In the genomic region with DNA sequence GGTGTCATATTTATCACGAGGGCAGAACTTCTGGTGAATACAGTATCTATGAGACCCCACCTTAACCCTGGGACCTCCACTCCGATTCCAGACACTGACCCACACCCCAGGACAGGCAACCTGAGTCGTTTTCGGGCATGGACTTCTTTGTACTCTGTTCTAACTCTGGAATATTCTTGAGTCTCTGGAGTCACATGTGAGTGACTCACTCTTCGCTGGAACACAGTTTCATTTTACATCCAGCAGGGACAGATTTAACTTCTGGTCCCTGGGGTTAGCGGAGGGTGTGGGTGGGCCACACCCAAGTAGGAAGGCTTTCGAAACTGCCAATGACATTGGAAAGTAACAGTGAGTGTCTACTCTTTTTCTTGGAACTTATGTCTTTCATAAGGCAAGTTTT, we compare ENCODE assay signal across 13 mouse cellular contexts. TPM values are rescaled to one million over a fixed set of nuclear protein-coding genes. Genes with fewer than 3 reads are reported as not detected.
DNase-seq lines count a peak whose midpoint lies in the region; ATAC-seq and TF ChIP-seq lines count a peak whose summit lies in the region.
"Had no signal": no experiment of that assay in that cellular context is flagged by ENCODE, and none has a peak within 500 bp of the region (broad histone marks: within the 10 kb centered on the region; RNA-seq: fewer than 3 reads in every experiment).

No protein-coding gene starts in this region.

- H3K27me3 ChIP-seq in heart, embryonic 10.5 days (ENCODE audit: insufficient read depth, poor library complexity, severe bottlenecking) = no peaks in the 10 kb centered on the region
- no peaks in the 10 kb centered on the region for H3K27me3 ChIP-seq in hindbrain, embryonic 11.5 days (ENCODE audit: control insufficient read depth, insufficient read depth, low read length)
- H3K27me3 ChIP-seq: hindbrain, embryonic 15.5 days had no signal

- no peak overlapping the region for H3K4me3 ChIP-seq in heart, embryonic 10.5 days
- H3K4me3 ChIP-seq in embryonic fibroblast, embryonic 13.5 days (ENCODE audit: insufficient read depth, low read length) = no peak overlapping the region
- no peak overlapping the region for H3K4me3 ChIP-seq in hindbrain, embryonic 11.5 days (ENCODE audit: low read depth, low read length)
- H3K4me3 ChIP-seq: erythroblast, embryonic 14.5 days; hindbrain, embryonic 15.5 days had no signal

- peak; percentile 64 to 79 for DNase-seq in heart, adult 18-20 months
- no peak for DNase-seq in heart, embryonic 10.5 days (ENCODE audit: low spot score)
- DNase-seq in ES-CJ7 (ENCODE audit: low read depth, low spot score) = peak; percentile 23
- no peak for DNase-seq in embryo, embryonic 9.5 days (ENCODE audit: extremely low spot score)
- DNase-seq in hindbrain, embryonic 11.5 days (ENCODE audit: low spot score) = no peak
- DNase-seq in layer of hippocampus, adult 11-12 months (ENCODE audit: low spot score) = no peak
- DNase-seq: cerebellum, adult 9-11 months; thymus, postnatal 25 days had no signal

- 75% methylated on average over 7 of the region's 7 CpGs for WGBS in heart, embryonic 10.5 days
- 86% methylated on average over 7 of the region's 7 CpGs for WGBS in hindbrain, embryonic 11.5 days

- H3K36me3 ChIP-seq in heart, embryonic 10.5 days = no peaks in the 10 kb centered on the region
- H3K36me3 ChIP-seq in hindbrain, embryonic 11.5 days (ENCODE audit: control insufficient read depth, insufficient read depth, low read length) = no peaks in the 10 kb centered on the region
- H3K36me3 ChIP-seq: G1E; hindbrain, embryonic 15.5 days had no signal

- TF ChIP-seq CTCF in embryonic fibroblast, embryonic 13.5 days (IDR thresholded peaks at IDR 0.05; ENCODE audit: borderline replicate concordance, insufficient read depth, low read length) = no peak

- H3K4me1 ChIP-seq in heart, embryonic 10.5 days = peaks cover 14% of the 10 kb centered on the region
- H3K4me1 ChIP-seq in embryonic fibroblast, embryonic 13.5 days (ENCODE audit: control insufficient read depth, insufficient read depth, low read length) = peaks cover 14% of the 10 kb centered on the region
- no peaks in the 10 kb centered on the region for H3K4me1 ChIP-seq in hindbrain, embryonic 11.5 days (replicated peaks; ENCODE audit: control insufficient read depth, insufficient read depth, low read length)
- H3K4me1 ChIP-seq: hindbrain, embryonic 15.5 days had no signal

- ATAC-seq in megakaryocyte, adult 5-6 weeks (ENCODE audit: poor library complexity, severe bottlenecking) = peak; percentile 78
- ATAC-seq in hindbrain, embryonic 11.5 days (ENCODE audit: low FRiP score) = no peak

- H3K4me2 ChIP-seq in hindbrain, embryonic 11.5 days (replicated peaks; ENCODE audit: low read depth, low read length) = no peak overlapping the region
- H3K4me2 ChIP-seq: hindbrain, embryonic 15.5 days had no signal

- no peak for TF ChIP-seq POLR2A in embryonic fibroblast, embryonic 13.5 days (IDR thresholded peaks at IDR 0.05; ENCODE audit: low read depth, low read length)

- no peak overlapping the region for H3K27ac ChIP-seq in heart, embryonic 10.5 days
- H3K27ac ChIP-seq in embryonic fibroblast, embryonic 13.5 days (ENCODE audit: insufficient read depth, low read length) = peak overlapping the region; percentile 90
- no peak overlapping the region for H3K27ac ChIP-seq in hindbrain, embryonic 11.5 days (ENCODE audit: low read depth, low read length)
- H3K27ac ChIP-seq: hindbrain, embryonic 15.5 days had no signal

- no peaks in the 10 kb centered on the region for H3K9me3 ChIP-seq in heart, embryonic 10.5 days
- H3K9me3 ChIP-seq in hindbrain, embryonic 11.5 days (ENCODE audit: control insufficient read depth, low read length) = no peaks in the 10 kb centered on the region
- H3K9me3 ChIP-seq: G1E; hindbrain, embryonic 15.5 days had no signal

- H3K9ac ChIP-seq in hindbrain, embryonic 11.5 days (ENCODE audit: low read depth, low read length) = no peak overlapping the region
- H3K9ac ChIP-seq: hindbrain, embryonic 15.5 days had no signal

RNA-seq across cellular contexts. Expression of gene Anxa4, which starts 20.8 kb away (rescaled TPM):
- 10 to 100 TPM; 34.8 to 37.3 TPM for total RNA-seq in heart, adult 18-20 months (2021)
- 9.9 and 16.7 TPM in 2 replicates for polyA plus RNA-seq in heart, embryonic 10.5 days (2016; fragmentation: Nextera tagmentation; extraction: Ambion mirVana)
- polyA plus RNA-seq in embryonic fibroblast, embryonic 13.5 days (2011; ENCODE audit: insufficient read length, low read depth, missing spikeins) = 87.3 and 105 TPM in 2 replicates
- 41.8 and 43.7 TPM in 2 replicates for total RNA-seq in megakaryocyte, adult 5-6 weeks (2015)
- 55.9 and 65.7 TPM in 2 replicates for total RNA-seq in megakaryocyte, adult 5-6 weeks (2017)
- polyA plus RNA-seq in hindbrain, embryonic 11.5 days (2014; fragmentation: Nextera tagmentation; extraction: Ambion mirVana) = 8.2 and 11.7 TPM in 2 replicates
- polyA plus RNA-seq: erythroblast, embryonic 14.5 days had no signal

RNA-seq across cellular contexts. Expression of gene Gmcl1, which starts 39.4 kb away (rescaled TPM):
- 1 to 10 TPM; 4.3 to 5.6 TPM for total RNA-seq in heart, adult 18-20 months (2021)
- polyA plus RNA-seq in heart, embryonic 10.5 days (2016; fragmentation: Nextera tagmentation; extraction: Ambion mirVana) = 19.1 and 26.3 TPM in 2 replicates
- 26.1 and 34.9 TPM in 2 replicates for polyA plus RNA-seq in embryonic fibroblast, embryonic 13.5 days (2011; ENCODE audit: insufficient read length, low read depth, missing spikeins)
- 26.7 and 26.8 TPM in 2 replicates for total RNA-seq in megakaryocyte, adult 5-6 weeks (2015)
- total RNA-seq in megakaryocyte, adult 5-6 weeks (2017) = 16.9 and 23.4 TPM in 2 replicates
- polyA plus RNA-seq in hindbrain, embryonic 11.5 days (2014; fragmentation: Nextera tagmentation; extraction: Ambion mirVana) = 51.5 and 54.1 TPM in 2 replicates

Comparison
In these comparisons a context has a peak if more than half of its experiments do, and no peak if none do; other contexts are left out.
1. DNase-seq: peak in heart, adult 18-20 months (2 of 2) and ES-CJ7 (single experiment); none in heart, embryonic 10.5 days (single experiment), embryo, embryonic 9.5 days (single experiment), hindbrain, embryonic 11.5 days (single experiment) and layer of hippocampus, adult 11-12 months (single experiment).